Mouse (Mus musculus) brain, embryonic 18.5 days (tissue): ENCODE data around the gene Prss27.
A peak's percentile ranks its signal among the peaks of the same experiment; 100 is the strongest.

Experiments used
- DNase-seq: peaks from one replicate; pipeline ENCODE4 v3.0.0-alpha.2; 2012; ENCODE audit warnings: low read depth, low spot score

Gene Prss27

GRCm38 (mm10) chr17:24037844-24038243, at the start of gene Prss27:
TSS of gene Prss27 (plus strand) at chr17:24038144.
- no peak for DNase-seq

GRCm38 (mm10) chr17:23989802-23990201, 48.1 kb upstream of the Prss27 start:
- DNase-seq: no peak

- DNase-seq: no peak
Measured at GRCm38 (mm10) chr17:23992789-23993553, 45.0 kb upstream of the Prss27 start.

- DNase-seq: peak; percentile 82
Measured at GRCm38 (mm10) chr17:23993559-23994428, 44.1 kb upstream of the Prss27 start.

GRCm38 (mm10) chr17:23994667-23995066, 43.3 kb upstream of the Prss27 start:
- no peak for DNase-seq

GRCm38 (mm10) chr17:23995421-23995820, 42.5 kb upstream of the Prss27 start:
- DNase-seq: no peak

GRCm38 (mm10) chr17:23997901-23998300, 40.0 kb upstream of the Prss27 start, which contains the start of gene Prss22:
TSS of gene Prss22 (minus strand) at chr17:23998100.
- no peak for DNase-seq

GRCm38 (mm10) chr17:23998383-23998782, 39.6 kb upstream of the Prss27 start:
- no peak for DNase-seq

GRCm38 (mm10) chr17:24000404-24000803, 37.5 kb upstream of the Prss27 start:
- DNase-seq: no peak

GRCm38 (mm10) chr17:24004071-24004665, 33.8 kb upstream of the Prss27 start:
- DNase-seq: no peak

- no peak for DNase-seq
Measured at GRCm38 (mm10) chr17:24005049-24005448, 32.9 kb upstream of the Prss27 start.

GRCm38 (mm10) chr17:24006930-24007329, 31.0 kb upstream of the Prss27 start:
- DNase-seq: no peak

GRCm38 (mm10) chr17:24007391-24007790, 30.6 kb upstream of the Prss27 start:
- no peak for DNase-seq

GRCm38 (mm10) chr17:24008105-24008504, 29.8 kb upstream of the Prss27 start:
- no peak for DNase-seq

GRCm38 (mm10) chr17:24009617-24010016, 28.3 kb upstream of the Prss27 start:
- DNase-seq: no peak

- DNase-seq: no peak
Measured at GRCm38 (mm10) chr17:24012921-24013320, 25.0 kb upstream of the Prss27 start.

GRCm38 (mm10) chr17:24014433-24014965, 23.4 kb upstream of the Prss27 start:
- no peak for DNase-seq

GRCm38 (mm10) chr17:24015727-24016126, 22.2 kb upstream of the Prss27 start:
- no peak for DNase-seq

- no peak for DNase-seq
Measured at GRCm38 (mm10) chr17:24020696-24021095, 17.2 kb upstream of the Prss27 start.

- DNase-seq: no peak
Measured at GRCm38 (mm10) chr17:24021375-24022199, 16.4 kb upstream of the Prss27 start.

- DNase-seq: no peak
Measured at GRCm38 (mm10) chr17:24029477-24029876, 8.5 kb upstream of the Prss27 start.
